Mouse (Mus musculus) layer of hippocampus, adult 18-20 months (tissue): ENCODE results near the gene N6amt1. TPM values are rescaled to one million over a fixed set of nuclear protein-coding genes. Genes with fewer than 3 reads are reported as not detected.

Experiments
- DNase-seq, 2 experiments: peaks; one replicate each; pipeline ENCODE4 v3.0.0; 2022; ENCODE audit warnings: low spot score in 2 of 2
- long read RNA-seq: library from polyadenylated mRNA; stranded (forward); transcript quantifications from one replicate; pipeline ENCODE4 v2.0.0, GENCODE M21; 2021
- total RNA-seq, 2 experiments: library from RNA; stranded (reverse); gene quantifications; 2 replicates each; pipeline ENCODE4 v1.2.3; 2021

Gene N6amt1
- 10 to 100 TPM; 17.2 to 20.3 TPM for total RNA-seq
- long read RNA-seq, transcript N6amt1-201 (6 exons, 1,884 nt), result major isoform, 7 of 11 reads
- long read RNA-seq, partial matches to known transcripts, result 0 of 11 reads
- long read RNA-seq, other reads (novel, unspliced or antisense), result 2 of 11 reads

DNA sequence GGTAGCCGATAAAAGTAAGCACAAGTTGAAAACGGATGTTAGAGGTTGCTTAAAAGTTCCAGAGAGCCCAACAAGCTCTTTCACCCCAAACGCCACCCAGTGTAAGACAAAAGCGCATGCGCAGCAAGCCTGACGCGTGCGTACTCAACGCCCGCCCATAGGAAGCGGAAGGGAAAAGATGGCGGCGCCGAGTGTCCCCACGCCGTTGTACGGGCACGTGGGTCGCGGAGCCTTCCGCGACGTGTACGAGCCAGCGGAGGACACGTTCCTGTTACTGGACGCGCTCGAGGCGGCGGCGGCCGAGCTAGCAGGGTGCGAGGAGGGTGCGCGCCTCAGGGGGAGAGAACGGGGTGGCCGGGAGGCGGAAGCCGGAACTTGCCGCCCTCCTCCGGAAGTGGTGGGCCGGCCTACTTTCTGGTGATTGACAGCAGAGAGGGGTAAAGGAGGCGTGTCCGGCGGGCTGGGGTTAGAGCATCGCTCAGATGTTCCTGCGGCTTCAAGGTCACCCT, at the start of gene N6amt1:
Gene N6amt1 (plus strand): TSS at position 111 of the 509 bp plus-strand sequence.
- DNase-seq, result peak; percentile 92 to 95

DNA sequence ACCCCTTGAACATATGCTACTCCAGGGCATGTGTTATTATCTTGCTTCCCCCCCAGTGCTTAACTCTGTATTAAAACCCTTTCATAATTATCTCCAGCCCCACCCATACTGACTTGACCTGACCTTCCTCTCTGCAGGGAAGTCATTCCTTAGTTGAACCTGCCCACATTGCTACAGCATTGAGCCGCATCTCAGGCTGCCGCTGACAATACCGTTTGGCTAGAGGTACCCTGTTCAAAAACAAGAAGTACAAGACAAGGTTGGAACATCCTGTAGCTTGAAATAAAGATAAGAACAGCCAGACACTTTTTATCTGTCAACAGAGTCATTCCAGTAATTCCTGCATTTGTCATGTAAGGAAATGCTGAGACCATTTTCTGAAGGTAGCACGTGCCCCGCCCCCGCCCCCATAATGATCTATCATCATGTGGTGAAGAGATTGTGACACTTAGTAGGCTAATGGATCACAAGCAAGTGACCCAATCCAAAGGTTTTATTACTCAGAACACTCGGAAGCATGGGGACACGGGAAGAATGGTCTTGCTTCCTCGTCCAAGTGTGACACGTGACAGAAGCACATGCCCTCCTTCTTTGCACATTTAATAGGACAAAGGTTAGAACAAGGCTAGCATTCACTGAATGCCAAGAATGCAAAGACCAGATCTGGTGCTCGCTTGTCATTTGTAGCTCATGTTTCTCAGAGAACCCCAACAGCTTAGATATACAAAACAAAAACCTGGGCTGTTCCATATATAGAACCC, 48.6 kb upstream of the N6amt1 start:
- no peak for DNase-seq

DNA sequence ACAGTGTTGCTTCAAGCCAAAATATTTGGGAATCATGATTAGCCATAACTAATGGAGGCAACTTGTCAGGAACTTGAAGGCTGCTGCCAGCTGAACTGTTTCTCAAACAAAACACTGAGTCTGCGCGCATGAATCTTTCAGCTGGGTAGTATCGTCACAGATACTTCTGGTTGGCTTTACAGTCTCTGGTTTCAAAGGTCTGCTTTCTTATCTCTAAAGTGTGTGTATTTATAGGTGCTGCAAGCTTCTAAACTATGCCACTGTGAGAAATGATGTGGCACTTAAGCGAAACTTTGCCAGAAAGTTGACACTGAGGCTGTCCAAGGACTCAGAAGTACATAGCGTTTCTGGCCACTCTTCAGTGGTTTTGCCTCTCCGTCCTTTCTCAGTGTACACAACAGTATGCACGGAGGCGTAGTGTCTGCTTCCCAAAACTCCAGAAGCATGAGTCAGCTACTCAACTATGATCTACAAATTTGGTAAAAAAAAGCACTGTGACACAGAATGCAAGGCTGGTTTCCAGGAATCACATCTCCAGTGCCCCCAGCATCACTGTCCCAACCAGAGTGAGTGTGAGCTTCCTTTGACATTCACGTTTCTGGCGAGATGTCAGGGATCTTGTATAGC, 46.8 kb upstream of the N6amt1 start:
- DNase-seq, result peak in 1 of 2 experiments; percentile 35

DNA sequence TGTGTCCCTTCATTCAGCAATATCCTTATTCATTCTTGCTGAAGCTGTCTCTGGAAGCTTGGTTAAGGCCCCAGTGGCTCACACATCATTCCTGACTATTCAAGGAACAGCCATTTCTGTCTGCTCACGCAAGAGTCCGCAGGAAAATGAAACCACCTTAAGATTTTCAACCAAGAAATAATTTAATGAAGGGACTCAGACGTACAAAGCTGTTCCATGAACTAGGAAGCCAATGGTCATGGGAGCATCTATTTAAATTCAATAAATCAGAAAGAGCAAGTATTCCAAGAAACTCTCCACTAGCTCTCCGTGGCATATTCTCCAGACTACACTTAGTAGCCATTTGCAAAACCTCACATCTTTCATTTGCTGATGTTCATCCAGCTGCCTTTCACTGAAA, 43.3 kb upstream of the N6amt1 start:
- DNase-seq, result no peak

DNA sequence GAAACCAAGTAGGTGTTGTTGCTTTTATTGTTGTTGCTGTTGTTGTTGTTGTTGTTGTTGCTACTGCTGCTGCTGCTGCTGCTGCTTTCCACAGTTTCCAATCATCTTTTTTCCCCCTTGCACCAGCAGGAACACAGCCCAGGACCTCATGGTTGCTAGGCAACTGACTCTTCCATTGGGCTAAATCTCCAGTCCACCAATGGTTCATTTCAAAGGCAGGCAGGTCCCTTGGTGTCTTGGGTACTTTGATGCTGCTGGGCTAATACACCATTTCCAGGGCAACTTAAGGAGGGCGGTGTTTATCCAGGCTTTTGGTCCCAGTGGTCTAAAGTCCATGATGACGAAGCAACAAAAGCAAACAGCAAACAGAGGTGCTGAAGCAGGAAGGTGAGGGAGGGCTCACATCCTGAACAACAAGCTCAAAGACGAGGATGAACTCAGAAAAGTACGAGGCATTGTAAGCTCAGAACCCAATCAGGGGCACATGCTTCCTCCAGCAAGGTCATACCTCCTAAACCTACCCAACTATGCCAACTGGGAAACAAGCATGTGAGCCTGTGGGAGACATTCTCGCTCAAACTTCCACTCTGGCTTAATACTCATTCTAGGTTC, 35.7 kb upstream of the N6amt1 start:
- DNase-seq, result no peak

DNA sequence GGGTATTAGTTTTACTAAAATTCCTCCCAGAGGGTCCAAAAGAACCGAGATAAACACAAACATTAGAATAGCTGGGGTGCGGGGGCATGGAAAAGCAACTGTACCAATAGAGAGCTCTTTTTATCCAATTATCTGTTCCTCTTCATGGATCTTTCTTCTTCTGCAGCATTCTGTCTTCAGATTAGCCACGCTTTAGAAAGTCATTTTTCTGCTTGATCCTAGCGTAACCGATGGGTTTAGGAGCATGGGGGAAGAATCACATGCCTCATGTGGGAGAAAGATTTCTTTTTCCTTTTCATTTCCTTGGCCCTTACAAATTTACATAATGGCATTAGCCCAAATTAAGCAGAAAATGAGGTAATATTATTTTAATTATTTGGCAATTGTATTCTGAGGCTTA, 35.0 kb upstream of the N6amt1 start:
- no peak for DNase-seq

DNA sequence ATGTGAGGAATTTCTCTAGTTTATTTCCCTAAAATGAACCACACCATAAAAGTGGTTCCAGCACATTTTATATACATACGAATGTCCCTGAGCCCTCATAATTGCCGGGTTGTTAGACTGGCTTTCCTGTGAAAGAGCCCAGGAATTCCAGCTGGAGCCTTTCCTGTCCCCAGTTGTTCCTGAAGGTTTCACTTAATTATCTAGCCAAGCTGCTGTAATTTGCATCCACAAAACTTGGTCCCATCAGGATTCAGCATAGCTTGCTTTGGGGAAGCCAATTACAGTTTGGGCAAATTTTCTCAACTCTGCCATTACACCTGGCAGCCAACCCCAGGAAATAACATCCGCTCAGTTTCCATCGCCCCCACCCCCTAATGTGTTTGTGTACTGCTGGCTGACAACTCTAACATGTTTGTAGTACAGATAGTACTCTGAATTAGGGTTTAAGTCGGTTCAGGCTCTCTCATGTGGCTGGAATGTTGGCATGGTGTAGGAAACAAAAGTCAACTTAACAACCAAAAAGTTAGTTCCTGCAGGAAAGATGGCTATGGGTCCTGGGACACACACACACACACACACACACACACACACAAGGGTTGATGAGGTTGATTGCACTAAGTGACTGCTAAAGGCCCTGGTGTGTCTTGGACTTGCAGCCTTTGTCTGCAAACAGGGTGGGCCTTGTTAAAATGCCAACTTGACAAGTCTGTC, 34.3 kb upstream of the N6amt1 start:
- no peak for DNase-seq

DNA sequence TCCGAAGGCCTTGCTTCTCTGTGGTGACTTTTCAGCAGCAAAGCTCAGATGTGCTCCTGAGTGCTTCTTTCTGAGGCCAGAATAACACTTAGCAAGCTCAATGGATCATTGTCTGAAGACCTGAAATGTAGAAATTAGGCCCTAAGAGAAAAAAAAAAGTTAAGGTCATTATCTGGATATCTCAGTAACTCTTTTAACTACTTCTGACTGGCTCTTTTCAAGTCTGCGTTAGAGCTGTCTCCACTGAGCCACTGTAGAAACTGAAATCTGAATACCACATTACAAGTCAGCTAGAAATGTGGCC, 33.8 kb upstream of the N6amt1 start:
- DNase-seq, result no peak

DNA sequence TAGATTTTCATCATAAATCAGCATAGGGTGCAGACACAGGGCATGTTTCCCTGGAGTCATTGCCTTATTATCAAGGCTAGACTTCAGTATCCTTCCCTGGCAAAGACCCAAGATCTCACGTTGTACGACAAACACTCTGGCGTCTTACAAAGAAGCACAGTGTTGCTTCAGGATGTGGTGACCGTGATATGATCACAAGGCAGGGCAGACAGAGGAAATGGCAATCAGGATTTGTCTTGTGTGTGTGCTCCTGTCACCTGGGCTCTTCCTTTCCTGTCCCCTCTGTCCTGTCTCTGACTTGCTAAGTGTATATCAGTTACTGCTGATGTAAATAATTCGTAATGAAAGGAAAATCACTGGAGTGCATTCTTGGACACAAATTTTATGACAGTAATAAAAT, 29.4 kb upstream of the N6amt1 start:
- no peak for DNase-seq

DNA sequence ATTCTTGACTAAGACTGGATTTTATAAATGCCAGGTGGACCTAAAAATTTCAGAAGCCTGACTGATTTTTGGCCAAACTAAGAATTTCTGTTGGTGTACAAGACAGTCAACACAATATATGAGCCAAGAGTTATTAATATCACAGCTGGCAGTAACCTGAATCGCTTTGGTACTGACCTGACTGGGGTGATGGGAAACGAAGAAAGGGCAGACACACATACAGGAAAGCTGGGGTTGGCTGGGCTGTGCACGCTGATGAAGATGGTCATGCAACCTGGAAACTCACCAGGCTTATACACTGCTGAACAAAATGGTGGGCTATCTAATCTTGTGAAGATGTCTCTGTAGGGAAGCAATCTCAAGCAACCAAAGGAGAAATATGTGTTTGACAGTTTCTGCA, 24.0 kb upstream of the N6amt1 start:
- no peak for DNase-seq

DNA sequence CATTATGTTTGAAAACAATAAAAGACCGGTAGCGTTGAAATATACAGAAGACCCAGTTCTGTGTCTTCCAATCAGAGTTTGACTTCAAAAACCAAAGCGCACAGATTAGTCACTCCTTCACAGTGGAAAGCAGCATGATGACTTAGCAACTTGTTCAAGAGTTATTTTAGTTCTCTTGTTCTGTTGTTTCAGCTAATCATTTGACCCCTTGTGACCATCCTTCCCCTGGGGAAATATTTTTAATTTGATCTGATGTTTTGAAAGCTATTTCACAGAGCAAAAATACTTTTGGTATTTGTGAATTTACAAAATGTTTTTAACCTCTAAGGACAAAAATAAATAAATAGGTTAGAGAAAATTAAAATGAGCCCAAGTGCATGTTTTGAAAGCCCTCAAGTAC, 19.2 kb upstream of the N6amt1 start:
- DNase-seq, result no peak

DNA sequence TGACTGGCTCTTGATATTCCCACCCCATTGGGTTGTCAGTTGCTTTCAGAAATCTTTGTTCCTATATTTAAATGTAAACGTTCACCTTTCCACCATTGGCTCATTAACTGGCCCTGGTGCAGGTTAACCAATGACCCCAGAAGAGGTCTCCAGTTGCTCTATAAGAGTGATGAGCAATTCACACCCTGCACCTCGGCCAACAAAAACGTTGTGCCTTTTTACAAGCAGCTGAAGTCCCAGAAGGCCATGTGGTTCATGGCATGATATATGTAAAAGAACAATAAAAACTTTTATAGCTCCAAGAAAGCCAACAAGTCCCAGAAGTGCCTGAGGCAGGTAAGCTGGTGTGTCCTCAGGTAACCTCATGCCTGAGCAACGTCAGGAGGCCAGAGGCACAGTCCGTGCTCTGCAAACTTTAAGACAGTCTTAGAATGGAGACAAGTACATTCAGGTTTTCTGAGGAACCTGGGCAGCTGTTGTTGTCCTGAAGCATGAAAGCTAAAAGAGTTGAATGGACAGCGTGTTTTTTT, 12.9 kb upstream of the N6amt1 start:
- DNase-seq, result no peak

DNA sequence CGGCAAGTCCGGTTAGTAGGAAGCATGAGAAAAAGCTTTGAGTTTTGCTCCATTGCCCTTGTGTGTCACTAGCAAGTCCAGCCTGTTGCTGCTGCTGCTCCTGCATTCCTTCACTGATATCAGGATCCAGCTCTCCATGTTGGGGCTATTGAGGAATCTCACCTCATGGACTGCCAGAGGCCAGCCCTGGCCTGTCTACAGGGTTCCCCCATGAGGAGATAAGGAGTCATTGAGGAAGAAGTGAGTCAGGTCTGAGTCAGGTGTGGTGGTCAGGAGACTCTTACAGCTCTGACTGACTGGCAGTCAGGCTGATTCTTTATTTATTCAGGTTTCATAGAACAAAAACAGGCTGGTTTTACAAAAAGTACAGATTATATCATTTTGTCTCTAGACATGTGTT, 5.9 kb upstream of the N6amt1 start:
- DNase-seq, result no peak

DNA sequence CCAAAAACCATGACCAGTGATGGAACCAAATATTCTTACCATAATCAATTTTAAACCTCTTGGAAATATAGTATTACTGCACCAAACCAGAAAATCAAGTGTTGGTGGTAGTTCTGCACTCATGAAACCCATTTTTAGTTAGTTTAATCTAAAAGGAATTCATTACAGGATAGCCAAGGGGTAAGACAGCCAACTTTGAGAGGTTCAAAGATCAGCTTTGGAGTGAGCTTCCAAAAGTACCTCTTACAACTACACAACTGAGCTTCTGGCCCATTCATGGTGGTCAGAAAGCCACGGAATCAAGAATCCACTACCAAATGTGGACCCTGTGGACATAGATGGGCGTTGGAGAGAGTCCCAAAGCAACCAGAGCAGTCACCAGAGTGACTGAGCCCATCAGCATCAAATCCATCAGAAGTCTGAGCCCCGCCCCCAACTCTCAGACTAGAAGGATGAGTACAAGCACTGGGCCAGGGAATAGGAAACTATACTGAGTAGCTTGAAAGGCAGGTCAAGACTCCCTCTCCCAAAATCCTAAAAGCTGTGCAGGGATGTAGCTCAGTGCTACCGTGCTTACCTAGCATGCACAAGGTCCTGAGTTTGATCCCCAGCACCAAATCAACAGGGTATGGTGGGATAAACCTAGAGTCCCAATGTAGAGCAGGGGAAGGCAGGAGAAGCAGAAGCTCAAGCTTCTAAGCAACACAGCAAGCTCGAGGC, 2.4 kb upstream of the N6amt1 start:
- DNase-seq, result no peak

DNA sequence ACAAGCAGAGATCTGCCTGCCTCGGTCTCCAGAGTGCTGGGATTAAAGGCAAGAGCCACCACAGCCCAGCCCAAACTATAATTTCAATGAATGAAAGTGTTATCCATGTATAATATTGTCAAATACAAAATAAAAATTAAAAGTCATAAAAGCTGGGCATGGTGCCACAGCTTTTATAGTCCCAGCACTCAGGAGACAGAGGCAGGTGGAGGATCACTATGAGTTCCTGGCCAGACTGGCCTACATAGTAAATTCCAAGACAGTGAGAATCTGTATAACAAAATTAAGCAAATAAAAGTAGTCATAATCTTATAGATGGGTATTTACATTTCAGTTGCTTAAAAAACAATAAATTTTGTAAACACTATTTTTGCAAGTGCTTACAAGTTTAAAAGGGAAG, 380 bp upstream of the N6amt1 start:
- DNase-seq, result no peak

DNA sequence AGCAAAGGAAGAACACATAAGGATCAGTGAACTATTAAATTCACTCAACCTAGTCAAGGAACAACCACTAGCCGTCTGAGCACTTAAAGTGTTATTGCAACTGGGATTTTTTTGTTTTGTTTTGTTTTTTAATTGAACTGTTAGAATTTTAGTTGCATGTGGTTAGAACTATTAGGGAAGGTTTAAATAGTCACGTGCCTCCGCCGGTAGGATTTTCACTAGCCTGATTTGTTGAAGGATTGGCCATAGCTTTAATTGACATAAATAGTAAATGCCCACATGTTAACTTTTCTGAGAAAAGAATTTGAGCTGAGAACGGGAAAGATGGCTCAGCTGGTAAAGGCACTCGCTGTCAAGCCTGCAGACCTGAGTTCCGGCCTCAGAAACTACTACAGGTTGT, 763 bp downstream of the N6amt1 start:
- DNase-seq, result no peak

DNA sequence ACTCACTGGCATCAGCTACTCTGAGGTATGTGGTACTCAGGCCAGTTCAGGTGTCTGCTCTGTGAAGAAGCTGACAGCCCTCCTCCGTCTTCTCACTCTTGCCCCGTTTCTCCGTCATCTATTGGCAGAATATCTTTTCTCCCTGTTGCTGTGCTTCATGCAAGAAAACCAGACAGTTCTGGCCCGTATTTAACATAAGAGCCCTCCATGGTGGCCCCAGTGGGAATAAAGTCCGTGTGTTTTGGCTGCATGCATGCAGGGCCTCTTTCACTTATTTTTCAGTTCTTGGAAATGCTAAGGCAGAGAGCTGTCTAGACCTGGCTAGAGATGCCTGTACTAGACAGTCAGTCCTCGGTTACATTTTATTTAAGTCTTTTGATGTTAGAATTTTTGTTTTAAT, 6.1 kb downstream of the N6amt1 start:
- DNase-seq, result no peak

DNA sequence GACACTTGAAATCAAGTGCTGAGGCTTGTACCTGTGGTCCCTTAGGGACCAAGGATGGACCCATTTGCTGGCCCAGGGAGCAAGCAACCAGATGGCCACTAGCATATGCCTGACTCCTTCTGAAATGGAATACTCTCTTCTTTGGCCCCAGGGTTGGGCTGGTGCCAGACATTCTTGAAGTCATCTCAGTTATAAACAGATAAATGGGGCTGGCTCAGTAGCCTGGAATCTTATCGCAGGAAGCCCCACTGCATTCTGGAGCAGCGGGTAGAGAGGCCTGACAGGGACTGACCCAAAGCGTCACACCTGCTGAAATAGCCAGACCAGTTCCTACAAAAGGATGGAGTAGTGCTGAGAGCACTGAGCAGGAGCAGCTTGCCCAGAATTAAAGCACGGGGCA, 10.2 kb downstream of the N6amt1 start:
- no peak for DNase-seq

DNA sequence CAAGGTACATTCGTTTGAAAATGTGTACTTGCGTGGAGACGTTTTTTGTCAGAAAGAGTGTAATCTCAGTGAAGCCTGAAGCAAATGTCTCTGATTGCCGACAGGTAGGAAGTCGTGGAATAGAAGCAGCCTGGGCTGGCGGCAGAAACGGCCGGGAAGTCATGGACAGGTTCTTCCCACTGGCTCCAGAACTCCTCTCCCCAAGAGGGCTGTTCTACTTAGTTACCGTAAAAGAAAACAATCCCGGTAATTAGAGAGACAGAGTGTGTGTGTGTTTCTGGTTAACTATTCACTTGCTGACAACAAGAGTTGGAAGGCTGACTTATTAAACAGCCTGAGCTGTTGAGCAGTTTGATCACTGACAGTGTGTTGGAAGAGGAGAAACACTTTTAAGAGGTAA, 12.1 kb downstream of the N6amt1 start:
- no peak for DNase-seq

DNA sequence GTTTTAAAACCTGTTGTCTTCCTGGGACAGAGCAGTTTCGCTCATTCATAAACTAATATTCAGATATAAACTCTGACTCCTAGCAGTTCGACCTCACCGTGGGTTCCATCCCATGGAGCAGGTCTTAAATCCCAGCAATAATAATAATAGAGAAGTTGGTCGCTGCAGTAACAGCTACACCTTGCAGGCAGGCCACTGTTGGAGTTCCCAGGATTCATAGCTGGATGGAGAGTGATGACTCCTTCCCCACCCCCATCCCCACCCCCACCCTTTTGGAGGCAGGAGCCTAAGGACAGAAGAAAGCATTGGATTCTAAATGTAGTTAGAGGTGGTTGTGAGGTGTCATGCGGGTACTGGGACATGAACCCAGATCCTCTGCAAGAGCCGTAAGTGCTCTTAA, 12.5 kb downstream of the N6amt1 start:
- DNase-seq, result no peak

DNA sequence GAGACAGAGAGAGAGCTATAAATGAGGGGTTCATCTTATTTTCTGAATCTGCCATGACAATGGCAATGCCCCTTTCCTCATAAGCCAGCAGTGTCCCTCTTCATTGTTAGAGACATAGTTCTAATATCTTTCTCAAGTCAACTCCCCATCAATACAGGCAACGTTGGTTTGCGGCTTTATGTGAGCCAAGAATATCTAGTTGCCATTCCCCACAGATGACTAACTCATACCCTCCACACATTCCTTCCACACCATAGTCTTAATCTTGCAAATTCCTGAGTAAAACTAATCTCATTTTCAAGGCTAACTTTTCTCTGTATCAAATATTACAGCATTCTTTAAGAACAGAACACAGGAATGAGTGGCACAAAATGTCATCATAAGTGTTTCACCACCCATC, 29.0 kb downstream of the N6amt1 start:
- no peak for DNase-seq
